Mouse (Mus musculus): ENCODE measurements at regions not wholly inside any gene's neighbourhood (a gene's known extent, or its start where the extent isn't known, plus 50 kb on each side); places are given as distances from the start of the nearest gene placed in this dataset.

- DNase-seq, result no peak
Observed at GRCm38 (mm10) chr2:30743976-30744620, 59.4 kb downstream of the 1700001O22Rik start.

- DNase-seq, result no peak
Observed at GRCm38 (mm10) chr2:30743265-30743846, 60.1 kb downstream of the 1700001O22Rik start.

GRCm38 (mm10) chr2:30741450-30741849 is 62.0 kb downstream of the 1700001O22Rik start:
- no peak for DNase-seq

- no peak for DNase-seq
Observed at GRCm38 (mm10) chr2:30737759-30738158, 65.7 kb downstream of the 1700001O22Rik start.

- DNase-seq, result no peak
Observed at GRCm38 (mm10) chr2:30736705-30737104, 66.8 kb downstream of the 1700001O22Rik start.

GRCm38 (mm10) chr2:30736236-30736635 is 67.2 kb downstream of the 1700001O22Rik start:
- no peak for DNase-seq

GRCm38 (mm10) chr2:30733853-30734252 is 69.6 kb downstream of the 1700001O22Rik start:
- no peak for DNase-seq

GRCm38 (mm10) chr2:30731832-30732231 is 71.6 kb downstream of the 1700001O22Rik start:
- no peak for DNase-seq

- DNase-seq, result no peak
Observed at GRCm38 (mm10) chr2:30727948-30728347, 75.5 kb downstream of the 1700001O22Rik start.

GRCm38 (mm10) chr2:30725601-30726489 is 77.6 kb downstream of the 1700001O22Rik start:
- peak; percentile 75 for DNase-seq

- no peak for DNase-seq
Observed at GRCm38 (mm10) chr2:30725186-30725585, 78.3 kb downstream of the 1700001O22Rik start.

- DNase-seq, result no peak
Observed at GRCm38 (mm10) chr2:30724521-30724920, 78.9 kb downstream of the 1700001O22Rik start.

- DNase-seq, result no peak
Observed at GRCm38 (mm10) chr2:30723059-30723587, 80.3 kb downstream of the 1700001O22Rik start.

GRCm38 (mm10) chr2:30722263-30723050 is 81.0 kb downstream of the 1700001O22Rik start:
- DNase-seq, result peak; percentile 26

GRCm38 (mm10) chr2:30721473-30722262 is 81.8 kb downstream of the 1700001O22Rik start:
- peak; percentile 58 for DNase-seq

GRCm38 (mm10) chr2:30721048-30721461 is 82.4 kb downstream of the 1700001O22Rik start:
- no peak for DNase-seq

- DNase-seq, result no peak
Observed at GRCm38 (mm10) chr2:30720291-30720690, 83.2 kb downstream of the 1700001O22Rik start.

GRCm38 (mm10) chr2:30719611-30720290 is 83.7 kb downstream of the 1700001O22Rik start:
- DNase-seq, result no peak

- DNase-seq, result peak; percentile 89
Observed at GRCm38 (mm10) chr2:30718741-30719381, 84.6 kb downstream of the 1700001O22Rik start.

- DNase-seq, result peak; percentile 88
Observed at GRCm38 (mm10) chr2:30718329-30718675, 85.2 kb downstream of the 1700001O22Rik start.

All from right cerebral cortex, postnatal 4 days (tissue).